Mouse (Mus musculus) forebrain, embryonic 10.5 days (tissue): Measurements from ENCODE around the gene Xxylt1. TPM values are rescaled to one million over a fixed set of nuclear protein-coding genes. Genes with fewer than 3 reads are reported as not detected.
"Not testable (repeated sequence)": the region's sequence is repeated elsewhere in the genome, so short reads cannot be mapped to it uniquely, and the experiment has no call there.

ENCODE experiments used
- DNase-seq: peaks from one replicate; pipeline ENCODE4 v3.0.0-alpha.2; 2017; ENCODE audit warnings: low spot score; ENCODE audit errors: extremely low spot score
- H3K27ac ChIP-seq: fragments of 300-500 bp; sonication (generic); 2 replicates; pipeline ENCODE4 v1.5.1; 2016; ENCODE audit warnings: mild to moderate bottlenecking
- H3K27me3 ChIP-seq: fragments of 300-500 bp; sonication (generic); 2 replicates; pipeline ENCODE4 v1.6.1; 2016; ENCODE audit warnings: mild to moderate bottlenecking; ENCODE audit not compliant: poor library complexity, severe bottlenecking
- H3K36me3 ChIP-seq: fragments of 300-500 bp; sonication (generic); replicated peaks from 2 replicates; pipeline ENCODE4 v1.6.1; 2016; ENCODE audit warnings: mild to moderate bottlenecking, moderate library complexity
- H3K4me1 ChIP-seq: fragments of 300-500 bp; sonication (generic); 2 replicates; pipeline ENCODE4 v1.6.1; 2016
- H3K4me3 ChIP-seq: fragments of 300-500 bp; sonication (generic); 2 replicates; pipeline ENCODE4 v1.5.1; 2016; ENCODE audit warnings: mild to moderate bottlenecking, moderate library complexity
- H3K9me3 ChIP-seq: fragments of 300-500 bp; sonication (generic); 2 replicates; pipeline ENCODE4 v1.6.1; 2016; ENCODE audit warnings: mild to moderate bottlenecking, moderate library complexity
- WGBS: fragments of 180-500 bp; shearing (Covaris S2); methylation state at CpG from one replicate; pipeline ENCODE4 v1.1.7; 2016; 5-methylcytosine and 5-hydroxymethylcytosine counted together
- polyA plus RNA-seq: library from polyadenylated mRNA; unstranded; fragments of >200 nt; fragmentation: Nextera tagmentation; extraction: Ambion mirVana; gene quantifications from 2 replicates; pipeline ENCODE4 v1.2.1, GENCODE M21; 2016

Xxylt1 gene
- polyA plus RNA-seq, 1 experiment from 2014 or later: 13.9 TPM

DNA sequence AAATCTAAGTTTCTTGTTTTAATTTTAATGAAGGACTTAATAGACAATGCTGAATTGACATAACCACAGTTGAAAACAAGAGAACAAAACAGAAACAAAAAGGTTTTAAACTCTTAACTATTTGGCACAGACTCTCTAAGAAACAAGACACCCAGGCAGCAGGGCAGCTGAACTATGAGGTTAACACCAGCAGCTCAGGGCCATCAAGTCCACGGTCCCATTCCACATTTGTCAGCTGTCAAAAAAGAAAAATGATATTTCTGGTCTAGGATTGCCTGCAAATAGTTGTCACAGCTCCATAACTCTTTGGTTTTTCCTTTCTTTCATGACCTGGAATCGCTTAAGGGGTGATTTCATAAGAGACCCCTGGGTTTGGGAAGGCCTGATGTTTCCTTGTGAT is 64.6 kb downstream of the Xxylt1 start:
- Histone ChIP-seq H3K4me1 (peaks cover 7% of the 10 kb centered on the region; the same call in 1 of the 2 replicates), H3K9me3 (no peaks in the 10 kb centered on the region), H3K4me3 (no peak overlapping the region), H3K27me3 (no peaks in the 10 kb centered on the region), H3K27ac (no peak overlapping the region), H3K36me3 (no peaks in the 10 kb centered on the region)
- DNase-seq: no peak
- 94% methylated on average over 2 of the region's 2 CpGs for WGBS

DNA sequence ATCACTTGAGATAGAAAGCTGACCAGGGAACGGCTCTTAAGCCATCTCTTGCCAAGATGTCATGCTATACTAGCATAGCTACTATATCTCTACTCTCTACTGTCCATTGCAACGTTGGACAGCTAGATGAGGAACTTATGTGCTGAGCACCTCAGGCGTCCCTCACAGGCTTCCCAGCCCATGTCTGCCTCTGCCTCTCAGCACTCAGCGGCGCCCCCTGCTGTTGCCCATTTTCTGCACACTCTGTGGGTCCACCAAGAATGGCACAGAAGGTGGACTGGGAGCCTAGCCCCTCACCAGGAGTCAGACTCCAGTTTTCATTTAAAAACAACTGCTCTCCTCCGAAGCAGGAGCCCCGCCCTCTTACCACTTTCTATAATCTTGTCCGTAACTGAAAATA is 65.1 kb downstream of the Xxylt1 start:
- DNase-seq: no peak
- no peak overlapping the region for H3K4me3 ChIP-seq

DNA sequence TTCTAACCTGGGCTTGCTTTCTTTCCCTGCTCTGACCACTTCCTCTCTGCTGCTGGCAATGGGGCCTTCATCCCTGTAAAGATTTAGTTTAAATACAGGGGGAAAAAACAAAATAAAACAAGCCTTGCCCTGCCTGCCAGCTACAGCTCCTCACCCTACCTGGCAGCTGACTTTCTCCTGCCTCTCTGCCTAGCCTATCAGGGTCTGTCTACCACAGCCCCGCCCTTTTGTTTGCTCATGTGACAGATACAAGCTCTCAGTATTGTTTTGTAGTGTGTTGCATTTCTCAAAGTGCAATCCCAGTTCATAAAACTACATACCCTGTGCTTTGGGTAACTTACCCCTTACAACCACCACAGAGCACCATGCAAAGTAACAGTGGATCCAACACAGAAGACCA is 66.0 kb downstream of the Xxylt1 start:
- no peak overlapping the region for H3K4me3 ChIP-seq
- H3K27ac ChIP-seq: no peak overlapping the region
- no peaks in the 10 kb centered on the region for H3K9me3 ChIP-seq
- H3K36me3 ChIP-seq: no peaks in the 10 kb centered on the region
- H3K27me3 ChIP-seq: no peaks in the 10 kb centered on the region
- 86% methylated on average over 1 of the region's 1 CpGs for WGBS
- H3K4me1 ChIP-seq: 0 out of 2 replicates have a peak, but pooled peaks cover 3% of the 10 kb centered on the region
- no peak for DNase-seq

More for the DNA sequence above, 65.1 kb downstream of the Xxylt1 start:
- H3K27ac ChIP-seq: no peak overlapping the region
- H3K27me3 ChIP-seq: no peaks in the 10 kb centered on the region
- 74% methylated on average over 8 of the region's 8 CpGs for WGBS
- 0 out of 2 replicates have a peak, but pooled peaks cover 3% of the 10 kb centered on the region for H3K4me1 ChIP-seq
- no peaks in the 10 kb centered on the region for H3K9me3 ChIP-seq
- no peaks in the 10 kb centered on the region for H3K36me3 ChIP-seq

DNA sequence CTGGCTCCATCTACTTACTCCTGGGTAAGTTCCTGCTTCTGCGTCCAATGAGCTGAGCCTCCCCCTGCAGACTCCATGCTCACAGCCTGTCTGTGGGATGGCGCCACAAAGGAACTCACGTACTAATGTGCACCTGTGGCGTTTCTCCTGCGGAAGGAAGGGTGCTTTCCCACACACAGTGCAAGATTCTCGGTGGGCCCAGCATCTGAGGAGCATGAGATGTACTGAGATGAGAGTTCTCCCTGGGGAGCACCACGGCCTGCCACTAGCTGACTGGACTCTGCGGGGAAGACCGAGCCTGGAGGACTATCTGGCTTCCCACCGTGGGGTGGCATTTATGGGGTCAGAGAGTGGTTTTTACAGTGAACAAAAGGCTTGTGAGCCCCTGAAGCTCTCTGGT is 69.0 kb downstream of the Xxylt1 start:
- no peaks in the 10 kb centered on the region for H3K27me3 ChIP-seq
- no peaks in the 10 kb centered on the region for H3K4me1 ChIP-seq
- no peaks in the 10 kb centered on the region for H3K9me3 ChIP-seq
- 92% methylated on average over 10 of the region's 10 CpGs for WGBS
- no peak for DNase-seq
- H3K27ac ChIP-seq: no peak overlapping the region
- H3K4me3 ChIP-seq: no peak overlapping the region
- 0 out of 2 replicates have a peak, but pooled peaks cover 4% of the 10 kb centered on the region for H3K36me3 ChIP-seq

DNA sequence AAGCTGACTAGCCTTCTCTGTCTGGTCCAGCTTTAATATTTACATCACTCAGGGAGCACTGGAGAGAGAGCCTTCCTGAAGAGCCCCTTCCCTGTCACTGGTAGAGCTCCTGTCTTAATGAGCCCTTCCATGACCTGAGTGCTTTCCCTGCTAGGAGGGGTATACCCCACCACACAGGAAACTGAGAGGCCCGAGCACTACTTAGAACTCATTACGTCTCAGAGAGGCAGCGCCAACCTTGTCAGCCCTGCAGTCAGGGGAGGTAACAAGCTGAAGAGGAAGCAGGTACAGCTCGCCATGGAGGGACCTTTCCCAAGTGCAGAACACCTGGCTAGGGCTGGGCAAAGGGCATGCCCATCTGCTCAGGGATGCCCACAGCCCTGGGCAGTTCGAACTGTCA is 70.8 kb downstream of the Xxylt1 start:
- no peak for DNase-seq
- Histone ChIP-seq H3K36me3 (peaks cover 15% of the 10 kb centered on the region; the same call in 1 of the 2 replicates), H3K27ac (no peak overlapping the region), H3K4me3 (no peak overlapping the region), H3K9me3 (no peaks in the 10 kb centered on the region), H3K4me1 (0 out of 2 replicates have a peak, but pooled peaks cover 4% of the 10 kb centered on the region), H3K27me3 (no peaks in the 10 kb centered on the region)
- WGBS: 93% methylated on average over 5 of the region's 5 CpGs

DNA sequence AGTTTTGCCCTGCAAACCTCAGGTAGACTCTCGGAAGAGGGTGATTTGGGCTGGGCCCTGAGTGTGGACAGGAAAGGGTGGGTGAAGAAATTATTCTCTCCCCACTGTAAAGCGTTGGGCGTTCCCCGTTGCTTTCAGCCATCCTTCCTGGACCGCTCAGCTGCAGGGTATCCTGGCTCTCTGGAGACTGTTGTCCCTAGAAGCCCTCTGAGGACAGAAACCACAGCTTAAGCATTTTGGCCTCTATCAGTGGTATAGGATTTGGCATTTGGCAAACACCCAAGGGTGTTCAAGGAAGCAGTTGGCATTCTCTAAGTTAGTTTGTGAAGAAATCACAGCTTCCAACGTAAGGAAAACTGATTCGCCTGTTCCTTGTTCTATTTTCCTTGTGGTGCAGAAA is 72.9 kb downstream of the Xxylt1 start:
- peaks cover 20% of the 10 kb centered on the region for H3K4me1 ChIP-seq
- peaks cover 16% of the 10 kb centered on the region; the same call in 1 of the 2 replicates for H3K36me3 ChIP-seq
- 91% methylated on average over 7 of the region's 7 CpGs for WGBS
- no peak overlapping the region for H3K27ac ChIP-seq
- H3K9me3 ChIP-seq: no peaks in the 10 kb centered on the region
- no peaks in the 10 kb centered on the region for H3K27me3 ChIP-seq
- DNase-seq: no peak
- no peak overlapping the region for H3K4me3 ChIP-seq

DNA sequence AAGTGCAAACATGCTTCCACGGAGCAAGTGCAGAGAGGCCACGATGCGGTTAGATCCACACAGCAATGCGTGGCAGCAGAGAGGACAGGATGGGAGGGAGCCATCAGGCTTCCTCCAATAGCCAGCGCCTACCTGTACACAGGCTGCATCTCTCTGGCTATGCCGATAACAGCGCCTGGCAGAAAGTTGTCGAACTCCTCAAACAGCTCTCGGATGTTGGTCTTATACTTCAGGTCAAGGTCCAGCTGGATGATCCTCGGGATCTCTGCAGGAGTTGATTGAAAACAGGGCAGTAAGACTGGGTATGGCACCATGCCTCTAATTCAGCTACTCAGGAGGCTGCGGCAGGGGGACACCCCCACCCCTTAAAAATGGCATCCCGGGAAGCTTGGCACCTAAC is 73.7 kb downstream of the Xxylt1 start:
- Histone ChIP-seq H3K36me3 (peaks cover 16% of the 10 kb centered on the region; the same call in 1 of the 2 replicates), H3K27me3 (no peaks in the 10 kb centered on the region), H3K4me1 (peaks cover 27% of the 10 kb centered on the region), H3K4me3 (no peak overlapping the region), H3K27ac (no peak overlapping the region), H3K9me3 (no peaks in the 10 kb centered on the region)
- no peak for DNase-seq
- WGBS: 93% methylated on average over 12 of the region's 12 CpGs

DNA sequence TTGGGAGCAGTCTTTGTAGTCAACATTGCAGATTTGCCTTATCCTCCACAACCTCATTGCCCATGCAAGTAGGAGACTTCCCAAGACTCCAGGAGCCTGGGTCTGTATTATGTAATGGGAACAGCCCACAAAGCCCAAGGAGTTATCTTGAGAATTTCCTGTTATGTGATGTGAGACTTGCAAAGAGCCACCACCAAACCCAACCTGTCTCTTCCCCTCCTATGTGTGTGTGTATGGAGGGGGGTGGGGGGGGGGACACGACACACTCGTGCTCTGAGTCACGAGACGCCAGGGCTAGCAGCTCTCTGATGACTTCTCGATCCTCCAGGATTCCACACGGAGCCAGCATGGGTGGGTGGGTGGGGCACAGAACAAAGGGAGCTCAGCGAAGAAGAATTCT is 75.5 kb downstream of the Xxylt1 start:
- no peak overlapping the region for H3K27ac ChIP-seq
- H3K9me3 ChIP-seq: no peaks in the 10 kb centered on the region; the same call in 1 of the 2 replicates
- no peak overlapping the region for H3K4me3 ChIP-seq
- no peak for DNase-seq
- H3K4me1 ChIP-seq: peaks cover 32% of the 10 kb centered on the region
- H3K36me3 ChIP-seq: peaks cover 16% of the 10 kb centered on the region; the same call in 1 of the 2 replicates
- no peaks in the 10 kb centered on the region for H3K27me3 ChIP-seq
- 75% methylated on average over 7 of the region's 7 CpGs for WGBS

DNA sequence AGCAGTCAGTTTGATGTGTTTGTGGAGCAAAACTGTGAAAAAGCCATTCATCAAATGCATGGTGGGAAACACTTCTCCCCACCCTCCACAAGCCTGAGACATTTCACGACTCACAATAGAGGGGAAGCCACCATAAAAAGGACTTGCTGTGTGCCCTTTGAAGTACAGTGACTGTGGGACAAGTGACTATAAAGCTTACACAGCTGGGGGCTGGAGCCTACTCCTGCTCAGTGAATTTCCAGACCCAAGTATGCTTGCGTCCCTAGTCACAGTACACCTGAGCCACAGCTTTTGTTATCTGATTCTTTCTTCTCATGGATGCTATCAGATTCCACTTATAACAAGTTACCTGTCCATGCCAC is 76.9 kb downstream of the Xxylt1 start:
- Histone ChIP-seq H3K36me3 (peaks cover 16% of the 10 kb centered on the region; the same call in 1 of the 2 replicates), H3K4me1 (peaks cover 32% of the 10 kb centered on the region), H3K9me3 (no peaks in the 10 kb centered on the region; the same call in 1 of the 2 replicates), H3K4me3 (no peak overlapping the region), H3K27ac (peak overlapping the region; percentile 72), H3K27me3 (no peaks in the 10 kb centered on the region)
- 42% methylated on average over 2 of the region's 2 CpGs for WGBS
- no peak for DNase-seq

DNA sequence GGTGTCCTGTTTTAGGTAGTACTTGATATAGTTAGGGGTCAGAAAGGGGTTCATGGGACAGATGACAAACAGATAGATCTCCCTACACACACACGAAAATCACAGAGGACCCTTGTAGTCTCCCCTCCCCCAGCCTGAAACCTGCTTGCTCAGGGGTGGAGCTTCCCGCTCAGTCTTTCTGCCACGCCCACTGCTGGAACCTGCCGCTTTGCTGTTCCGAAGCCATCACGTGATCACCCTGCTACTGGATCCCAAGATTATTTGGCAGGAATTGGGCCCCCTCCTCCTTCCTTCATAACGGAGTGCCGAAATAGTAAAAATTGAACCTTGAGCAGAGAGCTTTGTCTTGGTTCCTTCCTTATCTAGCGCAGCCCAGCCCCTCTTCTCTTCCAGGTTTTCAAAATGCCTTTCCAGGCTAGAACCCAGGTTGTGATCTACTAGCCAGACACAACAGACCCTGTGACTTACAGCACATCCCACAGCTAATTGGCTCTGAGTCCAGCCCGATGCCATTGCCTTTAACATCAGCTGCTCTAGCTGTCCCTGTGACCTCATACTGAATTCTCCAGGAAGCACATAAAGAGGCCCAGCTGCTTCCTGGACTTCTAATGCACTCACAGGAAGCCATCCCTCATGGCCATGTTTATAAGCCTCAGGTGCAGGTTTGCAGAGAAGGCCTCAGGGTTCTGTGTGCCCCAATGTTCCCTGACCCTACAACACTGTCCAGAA is 77.5 kb downstream of the Xxylt1 start:
- Histone ChIP-seq H3K27ac (peak overlapping the region; percentile 72), H3K4me3 (peak overlapping the region; percentile 20), H3K4me1 (peaks cover 32% of the 10 kb centered on the region), H3K36me3 (peaks cover 16% of the 10 kb centered on the region; the same call in 1 of the 2 replicates)
- not testable (repeated sequence) for DNase-seq, H3K27me3 ChIP-seq, H3K9me3 ChIP-seq
- 15% methylated on average over 10 of the region's 10 CpGs for WGBS

DNA sequence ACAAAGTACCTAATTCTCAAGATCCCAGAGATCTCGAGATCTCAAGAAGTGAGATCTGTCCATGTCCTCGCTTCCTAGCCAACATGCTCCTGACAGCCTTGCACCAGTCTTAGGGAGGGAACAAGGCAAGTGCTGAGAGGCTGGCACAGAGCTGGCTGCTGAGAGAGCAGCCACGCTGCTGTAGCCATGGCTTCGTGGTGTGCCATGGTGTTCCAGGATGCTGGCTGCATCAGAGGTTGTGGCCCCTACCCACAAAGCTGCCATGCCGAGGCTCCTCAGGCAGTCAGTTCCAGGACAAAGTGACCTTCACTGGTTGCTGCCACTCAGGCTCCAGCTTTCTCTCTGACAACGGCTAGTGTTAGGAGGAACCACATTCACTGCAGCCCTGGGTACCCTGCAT is 78.3 kb downstream of the Xxylt1 start:
- 69% methylated on average over 6 of the region's 6 CpGs for WGBS
- peaks cover 16% of the 10 kb centered on the region; the same call in 1 of the 2 replicates for H3K36me3 ChIP-seq
- H3K27ac ChIP-seq: peak overlapping the region; percentile 69
- no peak for DNase-seq
- H3K4me3 ChIP-seq: no peak overlapping the region
- no peaks in the 10 kb centered on the region for H3K27me3 ChIP-seq
- no peaks in the 10 kb centered on the region; the same call in 1 of the 2 replicates for H3K9me3 ChIP-seq
- H3K4me1 ChIP-seq: peaks cover 32% of the 10 kb centered on the region

DNA sequence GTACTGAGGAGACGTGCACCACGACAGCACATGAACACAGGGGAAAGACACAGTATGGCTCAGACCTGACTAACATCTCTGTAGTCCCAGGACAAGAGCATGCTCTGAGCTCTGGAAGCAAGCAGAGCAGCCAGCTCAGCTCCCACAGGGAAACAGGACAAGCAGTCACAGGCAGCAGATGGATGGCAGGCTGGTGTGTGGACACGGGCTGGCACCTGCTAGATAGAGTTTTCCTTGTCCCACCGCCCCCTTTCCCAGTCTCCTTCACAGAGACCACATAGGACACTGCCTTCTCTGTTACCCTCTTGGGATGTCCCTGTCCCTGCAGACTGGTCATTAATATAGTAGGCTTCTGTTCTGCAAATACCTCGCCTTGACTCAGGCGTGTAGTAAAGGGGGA is 79.1 kb downstream of the Xxylt1 start:
- Histone ChIP-seq H3K4me3 (no peak overlapping the region), H3K27ac (peak overlapping the region; percentile 69; the same call in 1 of the 2 replicates), H3K36me3 (peaks cover 11% of the 10 kb centered on the region; the same call in 1 of the 2 replicates), H3K9me3 (no peaks in the 10 kb centered on the region; the same call in 1 of the 2 replicates), H3K4me1 (peaks cover 32% of the 10 kb centered on the region), H3K27me3 (no peaks in the 10 kb centered on the region)
- no peak for DNase-seq
- 86% methylated on average over 6 of the region's 6 CpGs for WGBS

DNA sequence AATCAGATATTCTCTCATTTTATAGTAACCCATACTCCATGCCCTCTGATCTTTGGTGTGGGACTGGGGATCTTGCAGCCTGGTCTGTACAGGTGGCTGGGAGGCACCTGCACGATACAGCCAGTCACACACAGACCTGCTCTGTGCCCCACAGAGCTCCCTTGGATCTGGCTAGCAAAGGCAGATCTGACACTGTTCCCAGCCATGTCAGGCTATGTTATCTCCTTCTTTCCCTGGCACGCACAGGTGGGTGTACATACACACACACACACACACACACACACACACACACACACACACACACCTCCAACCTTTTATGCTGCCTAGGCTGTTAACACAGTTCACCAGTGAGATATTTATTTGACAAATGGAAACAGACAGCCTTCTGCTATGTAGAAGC is 82.5 kb downstream of the Xxylt1 start:
- Histone ChIP-seq H3K36me3 (no peaks in the 10 kb centered on the region), H3K4me3 (no peak overlapping the region), H3K4me1 (peaks cover 29% of the 10 kb centered on the region), H3K27ac (no peak overlapping the region), H3K27me3 (no peaks in the 10 kb centered on the region), H3K9me3 (no peaks in the 10 kb centered on the region; the same call in 1 of the 2 replicates)
- WGBS: 93% methylated on average over 2 of the region's 2 CpGs
- no peak for DNase-seq
